Mouse (Mus musculus): ENCODE measurements around the gene B230118H07Rik. TPM values are rescaled to one million over a fixed set of nuclear protein-coding genes. Genes with fewer than 3 reads are reported as not detected.
A peak's percentile ranks its signal among the peaks of the same experiment; 100 is the strongest.

Gene B230118H07Rik
- 57.4 and 64.1 TPM in 2 replicates for polyA plus RNA-seq (2016; fragmentation: Nextera tagmentation; extraction: Ambion mirVana)

- Histone ChIP-seq H3K36me3 (no peaks in the 10 kb centered on the region), H3K27ac (replicated peaks) (no peak within 1 kb of the TSS), H3K9me3 (replicated peaks) (no peaks in the 10 kb centered on the region), H3K4me3 (no peak within 1 kb of the TSS), H3K27me3 (ENCODE audit: low read depth, poor library complexity, severe bottlenecking) (peaks cover 16% of the 10 kb centered on the region), H3K4me1 (peaks cover 20% of the 10 kb centered on the region)
- peak; percentile 12 for DNase-seq (ENCODE audit: low spot score)
- 59% methylated on average over 8 of the region's 8 CpGs for WGBS
Observed at GRCm38 (mm10) chr2:101649114-101649671, at the start of gene B230118H07Rik, which contains the start of gene Rag1. TSS of gene B230118H07Rik (minus strand) at chr2:101649532. TSS of gene Rag1 (minus strand) at chr2:101649501.

GRCm38 (mm10) chr2:101695584-101695983, 46.3 kb upstream of the B230118H07Rik start:
- DNase-seq (ENCODE audit: low spot score) = no peak
- Histone ChIP-seq H3K4me3 (no peak overlapping the region), H3K4me1 (no peaks in the 10 kb centered on the region), H3K36me3 (peaks cover 81% of the 10 kb centered on the region), H3K27me3 (ENCODE audit: low read depth, poor library complexity, severe bottlenecking) (no peaks in the 10 kb centered on the region), H3K27ac (replicated peaks) (no peak overlapping the region), H3K9me3 (replicated peaks) (no peaks in the 10 kb centered on the region)
- 92% methylated on average over 7 of the region's 7 CpGs for WGBS

- Histone ChIP-seq H3K27me3 (ENCODE audit: low read depth, poor library complexity, severe bottlenecking) (no peaks in the 10 kb centered on the region), H3K4me1 (no peaks in the 10 kb centered on the region), H3K9me3 (replicated peaks) (no peaks in the 10 kb centered on the region), H3K27ac (replicated peaks) (no peak overlapping the region), H3K4me3 (no peak overlapping the region), H3K36me3 (peaks cover 86% of the 10 kb centered on the region)
- WGBS = 73% methylated on average over 5 of the region's 5 CpGs
- DNase-seq (ENCODE audit: low spot score) = no peak
Observed at GRCm38 (mm10) chr2:101693577-101694215, 44.4 kb upstream of the B230118H07Rik start.

- Histone ChIP-seq H3K36me3 (peaks cover 85% of the 10 kb centered on the region), H3K27me3 (ENCODE audit: low read depth, poor library complexity, severe bottlenecking) (no peaks in the 10 kb centered on the region), H3K4me3 (no peak overlapping the region), H3K9me3 (replicated peaks) (no peaks in the 10 kb centered on the region), H3K27ac (replicated peaks) (no peak overlapping the region), H3K4me1 (no peaks in the 10 kb centered on the region)
- no peak for DNase-seq (ENCODE audit: low spot score)
- WGBS = 84% methylated on average over 4 of the region's 4 CpGs
Observed at GRCm38 (mm10) chr2:101693043-101693442, 43.7 kb upstream of the B230118H07Rik start.

GRCm38 (mm10) chr2:101690252-101690827, 41.0 kb upstream of the B230118H07Rik start:
- Histone ChIP-seq H3K4me1 (no peaks in the 10 kb centered on the region), H3K9me3 (replicated peaks) (no peaks in the 10 kb centered on the region), H3K4me3 (no peak overlapping the region), H3K36me3 (peaks cover 86% of the 10 kb centered on the region), H3K27me3 (ENCODE audit: low read depth, poor library complexity, severe bottlenecking) (no peaks in the 10 kb centered on the region), H3K27ac (replicated peaks) (no peak overlapping the region)
- no peak for DNase-seq (ENCODE audit: low spot score)
- WGBS = 91% methylated on average over 9 of the region's 9 CpGs

- WGBS = 92% methylated on average over 5 of the region's 5 CpGs
- Histone ChIP-seq H3K4me1 (no peaks in the 10 kb centered on the region), H3K4me3 (no peak overlapping the region), H3K27ac (replicated peaks) (no peak overlapping the region), H3K36me3 (peaks cover 93% of the 10 kb centered on the region), H3K9me3 (replicated peaks) (no peaks in the 10 kb centered on the region), H3K27me3 (ENCODE audit: low read depth, poor library complexity, severe bottlenecking) (no peaks in the 10 kb centered on the region)
- no peak for DNase-seq (ENCODE audit: low spot score)
Observed at GRCm38 (mm10) chr2:101688011-101688410, 38.7 kb upstream of the B230118H07Rik start.

- Histone ChIP-seq H3K4me3 (no peak overlapping the region), H3K36me3 (peaks cover 66% of the 10 kb centered on the region), H3K27ac (replicated peaks) (no peak overlapping the region), H3K9me3 (replicated peaks) (no peaks in the 10 kb centered on the region), H3K27me3 (ENCODE audit: low read depth, poor library complexity, severe bottlenecking) (no peaks in the 10 kb centered on the region), H3K4me1 (peaks cover 18% of the 10 kb centered on the region)
- WGBS = 94% methylated on average over 12 of the region's 12 CpGs
- no peak for DNase-seq (ENCODE audit: low spot score)
Observed at GRCm38 (mm10) chr2:101684421-101684820, 35.1 kb upstream of the B230118H07Rik start.

GRCm38 (mm10) chr2:101679164-101679784, 29.9 kb upstream of the B230118H07Rik start:
- peaks cover 24% of the 10 kb centered on the region for H3K4me1 ChIP-seq
- H3K4me3 ChIP-seq = peak overlapping the region; percentile 100
- WGBS = 3% methylated on average over 15 of the region's 15 CpGs
- H3K27me3 ChIP-seq (ENCODE audit: low read depth, poor library complexity, severe bottlenecking) = no peaks in the 10 kb centered on the region
- no peaks in the 10 kb centered on the region for H3K9me3 ChIP-seq (replicated peaks)
- H3K36me3 ChIP-seq = peaks cover 16% of the 10 kb centered on the region
- H3K27ac ChIP-seq (replicated peaks) = peak overlapping the region; percentile 93
- peak; percentile 46 for DNase-seq (ENCODE audit: low spot score)

GRCm38 (mm10) chr2:101678236-101679021, 29.1 kb upstream of the B230118H07Rik start, which contains the start of gene Traf6:
TSS of gene Traf6 (plus strand) at chr2:101678429.
- WGBS = under 1% methylated on average over 68 of the region's 68 CpGs
- peak within 1 kb of the TSS; percentile 93 for H3K27ac ChIP-seq (replicated peaks)
- no peaks in the 10 kb centered on the region for H3K9me3 ChIP-seq (replicated peaks)
- peaks cover 11% of the 10 kb centered on the region for H3K36me3 ChIP-seq
- peaks cover 24% of the 10 kb centered on the region for H3K4me1 ChIP-seq
- H3K4me3 ChIP-seq = peak within 1 kb of the TSS; percentile 100
- DNase-seq (ENCODE audit: low spot score) = peak; percentile 89
- H3K27me3 ChIP-seq (ENCODE audit: low read depth, poor library complexity, severe bottlenecking) = no peaks in the 10 kb centered on the region

GRCm38 (mm10) chr2:101673547-101673946, 24.2 kb upstream of the B230118H07Rik start:
- Histone ChIP-seq H3K27ac (replicated peaks) (no peak overlapping the region), H3K4me3 (no peak overlapping the region), H3K4me1 (peaks cover 3% of the 10 kb centered on the region; the same call in 1 of the 2 replicates), H3K36me3 (no peaks in the 10 kb centered on the region), H3K9me3 (replicated peaks) (no peaks in the 10 kb centered on the region), H3K27me3 (ENCODE audit: low read depth, poor library complexity, severe bottlenecking) (no peaks in the 10 kb centered on the region)
- no peak for DNase-seq (ENCODE audit: low spot score)
- 85% methylated on average over 3 of the region's 3 CpGs for WGBS

- Histone ChIP-seq H3K27ac (replicated peaks) (no peak overlapping the region), H3K27me3 (ENCODE audit: low read depth, poor library complexity, severe bottlenecking) (no peaks in the 10 kb centered on the region), H3K9me3 (replicated peaks) (no peaks in the 10 kb centered on the region), H3K4me1 (0 out of 2 replicates have a peak, but pooled peaks cover 3% of the 10 kb centered on the region), H3K36me3 (no peaks in the 10 kb centered on the region), H3K4me3 (no peak overlapping the region)
- 88% methylated on average over 3 of the region's 3 CpGs for WGBS
- DNase-seq (ENCODE audit: low spot score) = no peak
Observed at GRCm38 (mm10) chr2:101668751-101669150, 19.4 kb upstream of the B230118H07Rik start.

- Histone ChIP-seq H3K4me1 (0 out of 2 replicates have a peak, but pooled peaks cover 3% of the 10 kb centered on the region), H3K9me3 (replicated peaks) (no peaks in the 10 kb centered on the region), H3K27me3 (ENCODE audit: low read depth, poor library complexity, severe bottlenecking) (no peaks in the 10 kb centered on the region), H3K36me3 (no peaks in the 10 kb centered on the region), H3K27ac (replicated peaks) (peak overlapping the region; percentile 66), H3K4me3 (no peak overlapping the region)
- DNase-seq (ENCODE audit: low spot score) = no peak
- WGBS = 87% methylated on average over 3 of the region's 3 CpGs
Observed at GRCm38 (mm10) chr2:101665703-101666092, 16.4 kb upstream of the B230118H07Rik start.
